In the genomic region with DNA sequence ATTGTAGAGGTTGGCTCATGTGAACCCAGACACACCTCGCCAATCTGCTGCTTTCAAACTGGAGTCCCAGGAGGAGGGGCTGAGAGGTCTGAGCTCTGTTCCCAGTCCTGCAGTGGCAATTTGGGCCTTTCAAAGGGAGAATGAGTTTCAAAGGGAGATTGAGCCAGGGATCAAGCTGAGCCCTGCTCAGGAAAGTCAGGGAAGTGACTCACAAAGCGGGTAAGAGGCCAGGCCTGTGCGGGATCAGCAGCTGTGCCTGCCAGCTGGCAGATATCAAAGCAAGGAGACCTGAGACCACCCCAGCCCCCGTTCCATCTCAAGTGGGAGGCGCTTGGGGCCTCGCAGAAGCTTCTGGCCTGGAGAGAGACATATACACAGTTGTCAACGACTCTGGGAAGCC, we compare ENCODE assay signal across 10 mouse cellular contexts. TPM values are rescaled to one million over a fixed set of nuclear protein-coding genes. Genes with fewer than 3 reads are reported as not detected.
DNase-seq lines count a peak whose midpoint lies in the region; ATAC-seq lines count a peak whose summit lies in the region.
"Had no signal": no experiment of that assay in that cellular context is flagged by ENCODE, and none has a peak within 500 bp of the region (broad histone marks: within the 10 kb centered on the region; RNA-seq: fewer than 3 reads in every experiment).

No protein-coding gene starts in this region.

- H3K36me3 ChIP-seq in kidney, embryonic 16.5 days (ENCODE audit: insufficient read depth, low read length) = no peaks in the 10 kb centered on the region
- no peaks in the 10 kb centered on the region for H3K36me3 ChIP-seq in forebrain, embryonic 10.5 days (replicated peaks)
- H3K36me3 ChIP-seq in limb, embryonic 11.5 days (ENCODE audit: control insufficient read depth, insufficient read depth, low read length) = no peaks in the 10 kb centered on the region

- H3K9me3 ChIP-seq in kidney, embryonic 16.5 days (ENCODE audit: low read length) = no peaks in the 10 kb centered on the region
- H3K9me3 ChIP-seq in forebrain, embryonic 10.5 days = no peaks in the 10 kb centered on the region
- H3K9me3 ChIP-seq in limb, embryonic 11.5 days (ENCODE audit: control insufficient read depth, low read length) = no peaks in the 10 kb centered on the region

- WGBS in kidney, embryonic 16.5 days = 14% methylated on average over 7 of the region's 7 CpGs
- WGBS in forebrain, embryonic 10.5 days = 16% methylated on average over 7 of the region's 7 CpGs
- 7% methylated on average over 7 of the region's 7 CpGs for WGBS in limb, embryonic 11.5 days

- DNase-seq in kidney, adult 18-20 months = no peak
- peak; percentile 34 for DNase-seq in forebrain, embryonic 10.5 days (ENCODE audit: extremely low spot score, low spot score)
- peak; percentile 41 for DNase-seq in limb, embryonic 11.5 days (ENCODE audit: low spot score)
- peak; percentile 56 for DNase-seq in retina, embryonic 14.5 days (ENCODE audit: low spot score)
- DNase-seq in thymus, postnatal 36 days = no peak
- DNase-seq in heart, postnatal 10 days = no peak
- DNase-seq: kidney, adult 8-10 months; lung, postnatal 4 days had no signal

- intact Hi-C loops in heart, postnatal 10 days (cut with DNase I) = no loop called here

- H3K4me3 ChIP-seq in kidney, embryonic 16.5 days (ENCODE audit: low read length) = no peak overlapping the region
- no peak overlapping the region for H3K4me3 ChIP-seq in forebrain, embryonic 10.5 days
- no peak overlapping the region for H3K4me3 ChIP-seq in limb, embryonic 11.5 days (ENCODE audit: low read depth, low read length)

- H3K4me1 ChIP-seq in kidney, embryonic 16.5 days (ENCODE audit: insufficient read depth, low read length) = peaks cover 29% of the 10 kb centered on the region
- H3K4me1 ChIP-seq in forebrain, embryonic 10.5 days = peaks cover 60% of the 10 kb centered on the region
- H3K4me1 ChIP-seq in limb, embryonic 11.5 days (ENCODE audit: control insufficient read depth, insufficient read depth, low read length) = peaks cover 5% of the 10 kb centered on the region; the same call in 1 of the 2 replicates

- H3K9ac ChIP-seq in kidney, embryonic 16.5 days (replicated peaks; ENCODE audit: low read length) = peak overlapping the region; percentile 23; the same call in 1 of the 2 replicates
- H3K9ac ChIP-seq in limb, embryonic 11.5 days (ENCODE audit: low read length) = no peak overlapping the region

- H3K27ac ChIP-seq in kidney, embryonic 16.5 days (ENCODE audit: low read length) = no peak overlapping the region
- H3K27ac ChIP-seq in forebrain, embryonic 10.5 days = peak overlapping the region; percentile 70
- H3K27ac ChIP-seq in limb, embryonic 11.5 days (replicated peaks; ENCODE audit: low read depth, low read length) = no peak overlapping the region; the same call in 1 of the 2 replicates

- no peaks in the 10 kb centered on the region for H3K27me3 ChIP-seq in kidney, embryonic 16.5 days (ENCODE audit: insufficient read depth, low read length)
- peaks cover 11% of the 10 kb centered on the region for H3K27me3 ChIP-seq in forebrain, embryonic 10.5 days (ENCODE audit: poor library complexity, severe bottlenecking)
- no peaks in the 10 kb centered on the region for H3K27me3 ChIP-seq in limb, embryonic 11.5 days (ENCODE audit: control insufficient read depth, insufficient read depth, low read length)

- no peak for ATAC-seq in kidney, embryonic 16.5 days (ENCODE audit: low FRiP score, low TSS enrichment)
- no peak for ATAC-seq in limb, embryonic 11.5 days (ENCODE audit: insufficient number of reproducible peaks, low FRiP score, low TSS enrichment, low read depth)
- no peak for ATAC-seq in granulocyte monocyte progenitor cell, adult 5-6 weeks (replicated peaks; ENCODE audit: poor library complexity, severe bottlenecking)

- H3K4me2 ChIP-seq in kidney, embryonic 16.5 days (replicated peaks; ENCODE audit: low read depth, low read length) = no peak overlapping the region
- H3K4me2 ChIP-seq in limb, embryonic 11.5 days (ENCODE audit: low read depth, severe bottlenecking) = no peak overlapping the region

RNA-seq across cellular contexts. Expression of gene Dpysl4, which starts 8.5 kb away (rescaled TPM):
- 15.0 and 15.5 TPM in 2 replicates for polyA plus RNA-seq in kidney, embryonic 16.5 days (2015; fragmentation: Nextera tagmentation; extraction: Ambion mirVana)
- polyA plus RNA-seq in forebrain, embryonic 10.5 days (2016; fragmentation: Nextera tagmentation; extraction: Ambion mirVana) = 72.5 and 76.5 TPM in 2 replicates
- polyA plus RNA-seq in limb, embryonic 11.5 days (2014; fragmentation: Nextera tagmentation; extraction: Ambion mirVana) = 31.0 and 32.8 TPM in 2 replicates
- not detected in 2 replicates for total RNA-seq in granulocyte monocyte progenitor cell, adult 5-6 weeks (2014; fragmentation: Nextera tagmentation)
- not detected in 2 replicates for total RNA-seq in granulocyte monocyte progenitor cell, adult 5-6 weeks (2017)
- total RNA-seq in heart, postnatal 10 days (2021) = 1 to 10 TPM; 2.8 to 3.3 TPM

Comparison
In these comparisons a context has a peak if more than half of its experiments do, and no peak if none do; other contexts are left out.
1. DNase-seq: peak in forebrain, embryonic 10.5 days (single experiment), limb, embryonic 11.5 days (single experiment) and retina, embryonic 14.5 days (single experiment); none in kidney, adult 18-20 months (single experiment), thymus, postnatal 36 days (0 of 2) and heart, postnatal 10 days (0 of 2).